Mouse (Mus musculus): ENCODE results near the gene Rora. TPM values are rescaled to one million over a fixed set of nuclear protein-coding genes. Genes with fewer than 3 reads are reported as not detected.

The Rora gene
- polyA plus RNA-seq, 1 experiment: 11.7 TPM

DNA sequence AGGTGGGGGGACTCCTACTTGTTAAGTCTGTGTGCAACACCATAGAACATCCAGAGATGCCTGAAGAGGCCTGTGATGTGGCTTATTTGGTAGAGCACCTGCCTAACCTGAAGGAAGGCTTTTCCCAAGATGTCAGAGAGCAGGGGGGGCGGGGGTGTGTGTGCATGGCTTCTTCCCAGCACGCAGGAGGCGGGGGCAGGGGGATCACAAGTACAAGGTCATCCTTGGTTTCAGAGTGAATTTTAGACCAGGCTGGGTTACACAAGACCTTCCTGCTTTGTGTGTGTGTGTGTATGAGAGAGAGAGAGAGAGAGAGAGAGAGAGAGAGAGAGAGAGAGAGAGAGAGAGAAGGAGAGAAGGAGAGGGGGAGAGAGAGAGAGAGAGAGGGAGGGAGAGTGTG lies 651.4 kb downstream of the Rora start:
- TF ChIP-seq CTCF (IDR thresholded peaks at IDR 0.05; ENCODE audit: borderline replicate concordance, extremely low read depth, insufficient read depth, insufficient read length) (no peak), POLR2A (IDR thresholded peaks at IDR 0.05; ENCODE audit: borderline replicate concordance, extremely low read depth, insufficient read depth, insufficient read length, poor library complexity, severe bottlenecking) (no peak)
- DNase-seq (ENCODE audit: low read depth): no peak

DNA sequence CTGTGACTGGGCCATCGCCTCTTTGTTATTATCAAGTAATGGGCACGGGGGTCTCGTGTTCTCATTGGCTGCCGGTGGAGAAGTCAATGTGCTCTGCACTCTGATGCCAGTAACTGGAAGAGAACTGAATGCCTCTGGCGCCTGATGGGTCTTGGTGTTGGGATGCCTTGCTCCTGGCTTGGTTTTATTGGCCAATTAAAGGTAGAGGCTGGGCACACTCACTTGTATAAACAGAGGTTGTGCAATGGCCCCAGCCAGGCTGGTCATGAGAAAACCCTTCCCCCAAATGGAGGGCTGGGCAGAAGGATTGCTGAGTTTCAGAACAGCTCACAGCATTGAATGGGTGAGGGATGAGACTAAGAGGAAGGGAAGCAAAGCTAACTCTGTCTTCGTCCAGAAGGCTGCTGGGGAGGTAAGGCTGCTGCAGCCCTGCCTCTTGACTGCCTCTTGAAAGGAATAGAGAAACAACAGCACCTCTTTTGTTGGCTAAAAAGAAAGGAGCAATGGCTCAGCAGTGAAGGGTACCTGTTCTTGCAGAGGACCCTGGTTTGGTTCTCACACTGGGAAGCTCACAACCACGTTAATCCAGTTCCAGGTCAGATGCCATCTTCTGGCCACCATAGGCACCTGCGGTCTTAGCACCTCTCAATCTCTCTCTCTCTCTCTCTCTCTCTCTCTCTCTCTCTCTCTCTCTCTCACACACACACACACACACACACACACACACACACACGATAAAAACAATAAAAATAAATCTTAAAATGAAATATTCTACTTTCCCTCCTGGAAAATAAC lies 653.3 kb downstream of the Rora start:
- peak; percentile 45 for DNase-seq (ENCODE audit: low read depth)
- TF ChIP-seq POLR2A (IDR thresholded peaks at IDR 0.05; ENCODE audit: borderline replicate concordance, extremely low read depth, insufficient read depth, insufficient read length, poor library complexity, severe bottlenecking): no peak
- TF ChIP-seq CTCF (IDR thresholded peaks at IDR 0.05; ENCODE audit: borderline replicate concordance, extremely low read depth, insufficient read depth, insufficient read length): peak; percentile 35; the same call in 1 of the 2 replicates

DNA sequence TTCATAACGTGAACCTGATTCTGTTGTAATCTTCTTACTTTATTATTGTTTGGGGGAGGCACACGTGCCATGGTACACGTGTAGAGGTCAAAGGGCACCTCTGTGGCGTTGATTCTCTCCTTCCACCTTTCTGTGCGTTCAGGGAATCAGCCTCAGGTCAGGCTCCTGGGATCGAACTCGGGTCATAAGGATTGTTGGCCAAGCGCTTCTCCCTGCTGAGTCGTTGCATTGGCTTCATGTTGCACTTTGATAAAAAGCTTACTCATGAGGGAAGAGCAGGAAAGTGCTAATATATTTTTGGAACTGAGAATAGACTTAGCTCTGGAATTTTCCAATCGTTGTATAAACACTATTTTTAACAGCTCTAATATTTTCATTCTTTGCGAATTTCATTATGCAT lies 654.4 kb downstream of the Rora start:
- TF ChIP-seq POLR2A (IDR thresholded peaks at IDR 0.05; ENCODE audit: borderline replicate concordance, extremely low read depth, insufficient read depth, insufficient read length, poor library complexity, severe bottlenecking): no peak
- no peak for TF ChIP-seq CTCF (IDR thresholded peaks at IDR 0.05; ENCODE audit: borderline replicate concordance, extremely low read depth, insufficient read depth, insufficient read length)

DNA sequence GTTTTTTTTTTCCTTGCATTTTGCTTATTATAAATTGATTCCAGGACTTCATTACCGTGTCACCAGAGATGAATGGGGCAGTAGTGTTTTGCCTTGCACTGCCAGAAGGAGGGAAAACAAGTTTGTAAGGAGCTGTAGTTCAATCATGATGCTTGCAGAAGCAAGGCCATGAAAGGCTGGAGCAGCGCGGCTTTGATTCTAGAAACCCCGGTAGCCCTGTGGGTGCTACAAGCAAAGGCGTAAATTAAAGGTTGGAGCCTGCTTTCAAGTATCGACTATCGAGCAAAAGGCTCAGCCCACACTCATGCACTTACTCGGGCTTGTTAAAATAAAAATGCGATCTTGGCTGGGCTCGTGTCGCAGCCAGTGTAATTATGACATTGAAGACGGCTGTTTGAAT lies 656.9 kb downstream of the Rora start:
- peak; percentile 68 for DNase-seq (ENCODE audit: low read depth)
- TF ChIP-seq POLR2A (IDR thresholded peaks at IDR 0.05; ENCODE audit: borderline replicate concordance, extremely low read depth, insufficient read depth, insufficient read length, poor library complexity, severe bottlenecking) (no peak), CTCF (IDR thresholded peaks at IDR 0.05; ENCODE audit: borderline replicate concordance, extremely low read depth, insufficient read depth, insufficient read length) (no peak)

More for the DNA sequence above, 654.4 kb downstream of the Rora start:
- no peak for DNase-seq (ENCODE audit: low read depth)

DNA sequence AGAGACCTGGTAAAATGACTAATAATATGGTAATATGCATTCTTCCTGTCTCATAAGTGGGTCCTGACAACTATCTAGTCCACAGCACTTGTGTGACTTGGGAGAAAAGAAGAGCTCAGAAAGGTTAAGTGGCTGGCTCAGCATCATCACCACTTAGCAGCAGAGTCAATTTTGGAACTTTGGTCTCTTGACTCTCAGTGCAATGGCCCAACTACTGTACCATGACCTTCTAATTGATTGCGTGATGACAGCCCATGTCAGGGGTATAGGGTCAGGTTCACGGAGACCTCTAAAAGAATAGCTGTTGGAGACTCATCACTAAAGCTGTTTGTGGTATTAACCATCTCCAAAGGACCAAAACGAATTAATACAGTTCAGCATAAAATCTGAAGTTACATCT lies 659.7 kb downstream of the Rora start:
- TF ChIP-seq POLR2A (IDR thresholded peaks at IDR 0.05; ENCODE audit: borderline replicate concordance, extremely low read depth, insufficient read depth, insufficient read length, poor library complexity, severe bottlenecking) (no peak), CTCF (IDR thresholded peaks at IDR 0.05; ENCODE audit: borderline replicate concordance, extremely low read depth, insufficient read depth, insufficient read length) (no peak)
- DNase-seq (ENCODE audit: low read depth): no peak

DNA sequence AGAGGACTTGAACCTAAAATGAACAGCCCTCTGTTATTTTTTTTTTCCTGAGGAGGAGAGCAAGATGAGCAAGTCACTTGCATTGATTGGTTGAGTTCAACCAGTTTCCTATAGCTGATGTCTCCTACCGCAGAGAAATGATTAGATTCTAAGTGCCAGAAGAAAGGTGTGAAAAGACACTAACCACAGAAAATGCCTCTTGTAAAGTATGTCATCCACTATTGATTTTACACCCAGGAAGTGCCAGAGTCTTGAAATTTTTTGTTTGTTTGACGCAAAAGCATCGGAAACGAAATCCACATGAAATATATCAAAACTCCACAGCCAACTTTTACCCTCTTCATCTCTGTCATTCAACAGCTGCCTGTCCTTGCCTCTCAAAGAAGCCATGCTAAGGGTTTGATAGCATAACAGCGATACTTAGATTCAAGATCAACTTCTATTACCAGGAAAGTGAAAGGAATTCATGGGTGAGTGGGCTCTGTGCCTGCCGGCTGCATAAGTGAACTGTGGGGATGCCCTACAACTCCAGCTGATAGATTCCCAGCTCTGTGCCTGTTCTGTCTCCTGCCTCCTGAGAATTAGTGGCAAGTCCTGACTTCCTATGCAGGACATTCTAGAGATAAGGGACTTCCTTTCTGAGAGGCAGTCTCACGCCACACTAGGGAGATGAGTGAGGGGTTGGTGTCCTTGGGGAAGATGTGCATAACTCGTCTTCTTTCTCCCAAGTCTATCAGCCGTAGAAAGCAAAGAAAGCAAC lies 661.0 kb downstream of the Rora start:
- no peak for TF ChIP-seq POLR2A (IDR thresholded peaks at IDR 0.05; ENCODE audit: borderline replicate concordance, extremely low read depth, insufficient read depth, insufficient read length, poor library complexity, severe bottlenecking)
- TF ChIP-seq CTCF (IDR thresholded peaks at IDR 0.05; ENCODE audit: borderline replicate concordance, extremely low read depth, insufficient read depth, insufficient read length): no peak
- no peak for DNase-seq (ENCODE audit: low read depth)

DNA sequence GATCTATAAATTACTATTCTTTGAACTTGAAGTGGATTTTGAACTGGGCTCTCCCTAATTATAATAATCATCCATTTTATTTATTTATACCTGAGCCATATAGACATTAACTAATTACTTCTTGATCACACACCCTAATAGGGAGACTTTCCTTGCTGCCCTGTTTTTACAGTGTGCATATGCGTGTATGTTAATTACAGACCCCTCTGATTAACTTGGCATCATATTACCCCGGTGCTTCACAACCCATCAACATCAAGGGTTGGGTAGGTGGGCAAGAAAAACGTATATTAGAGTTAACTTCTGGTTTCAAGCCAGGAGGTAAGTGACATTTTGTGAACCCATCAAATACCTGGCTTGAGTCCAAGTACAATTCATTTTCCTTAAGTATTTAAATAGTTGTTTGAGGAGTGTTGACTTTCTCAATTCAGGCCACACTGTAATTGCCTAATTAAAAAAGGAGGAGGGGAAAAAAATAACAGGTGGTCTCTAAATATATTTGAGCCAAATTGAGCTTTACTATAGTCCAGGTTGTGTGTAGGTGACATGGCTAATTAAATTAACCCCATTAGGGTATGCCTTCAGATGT lies 664.0 kb downstream of the Rora start:
- TF ChIP-seq CTCF (IDR thresholded peaks at IDR 0.05; ENCODE audit: borderline replicate concordance, extremely low read depth, insufficient read depth, insufficient read length) (no peak), POLR2A (IDR thresholded peaks at IDR 0.05; ENCODE audit: borderline replicate concordance, extremely low read depth, insufficient read depth, insufficient read length, poor library complexity, severe bottlenecking) (no peak)
- DNase-seq (ENCODE audit: low read depth): peak; percentile 75

DNA sequence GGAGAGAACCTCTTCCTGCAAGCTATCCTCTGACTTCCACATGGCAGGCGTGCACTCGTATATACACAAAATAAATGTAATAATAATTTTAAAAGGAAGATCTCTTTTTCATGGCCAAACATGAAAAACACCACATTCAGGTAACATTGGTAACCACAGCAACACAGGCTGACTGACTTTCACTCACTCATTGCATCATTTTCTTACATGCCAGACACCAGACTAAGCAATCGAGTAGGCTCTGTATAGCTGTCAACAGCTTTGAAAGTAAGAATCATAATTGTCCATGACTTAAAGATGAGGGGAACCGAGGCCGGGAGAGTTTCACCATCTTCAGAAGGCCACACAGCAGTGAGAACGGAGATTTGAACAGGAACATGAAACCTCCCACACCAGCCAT lies 665.8 kb downstream of the Rora start:
- no peak for DNase-seq (ENCODE audit: low read depth)
- no peak for TF ChIP-seq POLR2A (IDR thresholded peaks at IDR 0.05; ENCODE audit: borderline replicate concordance, extremely low read depth, insufficient read depth, insufficient read length, poor library complexity, severe bottlenecking)
- no peak for TF ChIP-seq CTCF (IDR thresholded peaks at IDR 0.05; ENCODE audit: borderline replicate concordance, extremely low read depth, insufficient read depth, insufficient read length)

DNA sequence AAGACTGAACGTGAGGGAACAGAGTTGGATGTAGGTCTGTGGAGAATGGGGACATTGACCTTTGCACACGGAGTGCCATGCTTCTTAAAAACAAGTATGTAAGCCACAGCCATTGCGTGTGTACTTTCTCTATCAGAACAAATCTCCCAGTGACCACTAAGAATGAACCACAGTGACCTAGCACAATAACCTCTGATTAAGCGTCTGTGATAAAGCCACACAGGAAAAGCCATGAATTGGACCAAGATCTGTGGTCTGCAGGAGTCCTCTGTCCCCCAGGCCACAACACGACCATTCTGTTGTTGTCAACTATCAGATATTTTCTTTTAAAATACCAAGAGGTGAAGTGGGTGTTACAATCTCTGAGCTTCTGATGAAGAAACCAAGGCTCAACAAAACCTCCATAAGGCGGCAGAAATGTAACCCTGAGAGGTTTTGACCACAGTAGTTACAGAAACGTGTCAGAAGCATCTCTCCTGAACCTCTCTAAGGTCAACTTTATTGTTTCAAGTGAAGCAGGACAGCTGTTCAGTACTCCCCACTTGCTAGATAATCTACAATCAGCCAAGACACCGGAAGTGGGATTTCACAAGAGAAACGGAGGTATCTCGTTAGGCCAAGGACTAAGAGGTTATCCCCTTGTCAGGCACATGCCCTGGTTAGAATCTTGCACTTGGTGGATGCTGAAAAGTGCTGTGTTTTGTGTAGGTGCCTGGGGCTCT lies 666.5 kb downstream of the Rora start:
- DNase-seq (ENCODE audit: low read depth): no peak
- TF ChIP-seq CTCF (IDR thresholded peaks at IDR 0.05; ENCODE audit: borderline replicate concordance, extremely low read depth, insufficient read depth, insufficient read length) (no peak), POLR2A (IDR thresholded peaks at IDR 0.05; ENCODE audit: borderline replicate concordance, extremely low read depth, insufficient read depth, insufficient read length, poor library complexity, severe bottlenecking) (no peak)

DNA sequence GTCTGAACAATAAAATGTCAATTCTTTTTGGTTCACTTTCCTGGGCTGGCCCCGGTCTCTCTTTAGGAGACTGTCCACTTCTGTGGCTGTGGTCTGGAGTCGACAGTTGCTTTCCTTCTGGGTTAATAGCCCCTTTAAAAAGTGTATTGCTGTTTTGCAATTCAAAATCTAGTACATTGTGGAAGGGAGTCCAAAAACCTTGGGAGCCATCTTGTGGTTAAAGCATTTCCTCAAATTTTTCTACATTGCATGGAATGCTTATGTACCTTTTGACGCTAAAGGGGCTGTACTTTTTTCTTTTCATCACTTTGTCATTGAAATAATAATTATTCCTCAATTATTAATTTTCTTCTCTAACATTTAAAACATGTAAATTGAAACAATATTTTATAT lies 667.0 kb downstream of the Rora start:
- no peak for TF ChIP-seq POLR2A (IDR thresholded peaks at IDR 0.05; ENCODE audit: borderline replicate concordance, extremely low read depth, insufficient read depth, insufficient read length, poor library complexity, severe bottlenecking)
- TF ChIP-seq CTCF (IDR thresholded peaks at IDR 0.05; ENCODE audit: borderline replicate concordance, extremely low read depth, insufficient read depth, insufficient read length): no peak
- DNase-seq (ENCODE audit: low read depth): peak; percentile 42

DNA sequence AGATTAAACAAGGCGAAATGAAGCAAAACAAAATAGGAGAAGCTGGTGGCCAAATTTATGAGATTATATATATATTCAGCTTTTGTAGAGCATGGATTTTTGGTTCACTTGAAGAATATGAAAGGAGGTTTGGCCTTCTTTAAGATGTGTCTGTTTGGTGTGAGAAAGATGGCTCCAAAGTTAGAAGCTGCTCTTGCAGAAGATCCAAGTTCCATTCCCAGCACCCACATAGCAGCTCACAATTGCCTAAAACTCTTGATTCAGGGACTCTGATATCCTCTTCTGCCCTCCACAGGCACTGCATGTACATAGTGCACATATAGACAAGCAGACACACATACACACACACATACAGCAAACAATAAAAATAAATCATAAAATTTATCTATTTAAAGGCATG lies 668.4 kb downstream of the Rora start:
- no peak for TF ChIP-seq CTCF (IDR thresholded peaks at IDR 0.05; ENCODE audit: borderline replicate concordance, extremely low read depth, insufficient read depth, insufficient read length)
- no peak for TF ChIP-seq POLR2A (IDR thresholded peaks at IDR 0.05; ENCODE audit: borderline replicate concordance, extremely low read depth, insufficient read depth, insufficient read length, poor library complexity, severe bottlenecking)
- DNase-seq (ENCODE audit: low read depth): no peak

Data from brain, embryonic 14.5 days (tissue).